Mouse (Mus musculus): Measurements from ENCODE around the gene Slc27a1. TPM values are rescaled to one million over a fixed set of nuclear protein-coding genes. Genes with fewer than 3 reads are reported as not detected.

The Slc27a1 gene
- total RNA-seq, 2 experiments from 2014 or later = 127 to 151 TPM

Small RNA genes lying within 50 kb of the gene (microRNA-seq; reads per million reads assigned to microRNA genes)
- gene Mir6769b = 0.81 to 33.6 reads per million in 2 experiments

Other genes starting within 250 kb of the Slc27a1 start
- 100 to 1,000 TPM in 1 of 2 experiments, 10 to 100 TPM in 1; 96.5 to 108 TPM for gene Use1, start 202.0 kb upstream of the Slc27a1 start, total RNA-seq (2021)
- gene Ocel1, start 197.6 kb upstream of the Slc27a1 start, total RNA-seq (2021) = 10 to 100 TPM; 10.4 to 10.7 TPM
- gene Nr2f6, start 186.9 kb upstream of the Slc27a1 start, total RNA-seq (2021) = 10 to 100 TPM; 48.5 to 52.3 TPM
- 10 to 100 TPM; 40.5 to 45.1 TPM for gene Ushbp1, start 173.1 kb upstream of the Slc27a1 start, total RNA-seq (2021)
- gene Babam1, start 172.0 kb upstream of the Slc27a1 start, total RNA-seq (2021) = 10 to 100 TPM; 57.0 to 62.9 TPM
- gene Ankle1, start 162.9 kb upstream of the Slc27a1 start, total RNA-seq (2021) = 1 to 10 TPM in 1 of 2 experiments, under 1 TPM in 1; 0.96 to 2.0 TPM
- 10 to 100 TPM; 29.1 to 31.9 TPM for gene Abhd8, start 105.2 kb upstream of the Slc27a1 start, total RNA-seq (2021)
- gene Mrpl34, start 103.9 kb upstream of the Slc27a1 start, total RNA-seq (2021) = 100 to 1,000 TPM; 111 to 124 TPM
- gene Dda1, start 99.7 kb upstream of the Slc27a1 start, total RNA-seq (2021) = 10 to 100 TPM; 33.5 to 36.4 TPM
- gene Ano8, start 82.9 kb upstream of the Slc27a1 start, total RNA-seq (2021) = 10 to 100 TPM; 16.6 to 18.4 TPM
- gene Gtpbp3, start 80.8 kb upstream of the Slc27a1 start, total RNA-seq (2021) = 10 to 100 TPM; 16.4 to 18.7 TPM
- gene Plvap, start 57.1 kb upstream of the Slc27a1 start, total RNA-seq (2021) = 10 to 100 TPM; 19.3 to 26.2 TPM
- gene Ccdc194, start 43.2 kb upstream of the Slc27a1 start, total RNA-seq (2021) = under 1 TPM in 1 of 2 experiments, not detected in 1; 0.12 TPM
- 10 to 100 TPM; 12.3 to 16.5 TPM for gene Bst2, start 31.4 kb upstream of the Slc27a1 start, total RNA-seq (2021)
- gene Mvb12a, start 26.0 kb upstream of the Slc27a1 start, total RNA-seq (2021) = 10 to 100 TPM; 28.8 to 29.7 TPM
- under 1 TPM; 0.17 to 0.22 TPM for gene Tmem221, start 10.0 kb upstream of the Slc27a1 start, total RNA-seq (2021)
- under 1 TPM; 0.10 to 0.17 TPM for gene Nxnl1, start 2.3 kb upstream of the Slc27a1 start, total RNA-seq (2021)
- gene Pgls, start 23.3 kb downstream of the Slc27a1 start, total RNA-seq (2021) = 10 to 100 TPM; 72.9 to 74.2 TPM
- 1 to 10 TPM; 1.6 to 2.7 TPM for gene Fam129c, start 28.8 kb downstream of the Slc27a1 start, total RNA-seq (2021)
- gene Colgalt1, start 42.1 kb downstream of the Slc27a1 start, total RNA-seq (2021) = 10 to 100 TPM; 44.1 TPM
- gene Unc13a, start 102.9 kb downstream of the Slc27a1 start, total RNA-seq (2021) = 1 to 10 TPM in 1 of 2 experiments, under 1 TPM in 1; 0.93 to 1.1 TPM
- gene Jak3, start 107.4 kb downstream of the Slc27a1 start, total RNA-seq (2021) = 10 to 100 TPM; 11.7 to 13.3 TPM
- 1 to 10 TPM; 5.0 to 7.0 TPM for gene Insl3, start 120.3 kb downstream of the Slc27a1 start, total RNA-seq (2021)
- gene B3gnt3, start 132.9 kb downstream of the Slc27a1 start, total RNA-seq (2021) = 10 to 100 TPM in 1 of 2 experiments, 1 to 10 TPM in 1; 9.4 to 11.4 TPM
- gene Fcho1, start 156.8 kb downstream of the Slc27a1 start, total RNA-seq (2021) = 1 to 10 TPM; 1.4 to 5.7 TPM

All from heart, postnatal 14 days (tissue).